Mouse (Mus musculus): ENCODE data around the gene Serpinb6a.

DNA sequence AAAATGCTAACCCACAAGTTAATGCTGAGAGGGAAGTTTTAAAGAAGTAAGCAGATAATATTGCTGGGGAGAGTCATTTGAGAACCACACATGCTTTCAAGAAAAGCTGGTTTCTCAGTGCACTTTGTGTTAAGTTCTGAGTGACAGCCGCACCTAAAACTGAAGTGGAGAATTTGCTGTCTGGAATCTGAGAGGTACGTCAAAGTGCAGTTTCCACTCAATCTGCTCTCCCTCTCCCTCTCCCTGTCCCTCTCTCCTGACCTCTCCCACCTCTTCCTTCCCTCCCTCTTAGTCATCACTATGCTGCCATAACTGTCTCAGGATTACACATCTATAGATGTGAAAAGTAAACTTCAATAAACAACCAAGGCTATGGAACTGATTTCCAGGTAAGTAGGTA, 19.4 kb upstream of the Serpinb6a start:
- TF ChIP-seq CTCF (IDR thresholded peaks at IDR 0.05; ENCODE audit: extremely low read depth, insufficient read length, insufficient replicate concordance, low read depth, low read length) (no peak), POLR2A (IDR thresholded peaks at IDR 0.05; ENCODE audit: low read depth, low read length) (no peak)

Data from small intestine, adult 2 months (tissue).